Comparison of ENCODE assay signal across 10 mouse cellular contexts in genomic region chr1:135755287-135755686, GRCm38 (mm10). TPM values are rescaled to one million over a fixed set of nuclear protein-coding genes. Genes with fewer than 3 reads are reported as not detected.
DNase-seq lines count a peak whose midpoint lies in the region; ATAC-seq lines count a peak whose summit lies in the region.
"Had no signal": no experiment of that assay in that cellular context is flagged by ENCODE, and none has a peak within 500 bp of the region (broad histone marks: within the 10 kb centered on the region; RNA-seq: fewer than 3 reads in every experiment).

No protein-coding gene starts in this region.

- no peaks in the 10 kb centered on the region for H3K9me3 ChIP-seq in heart, embryonic 10.5 days
- H3K9me3 ChIP-seq in heart, embryonic 13.5 days, result no peaks in the 10 kb centered on the region
- no peaks in the 10 kb centered on the region for H3K9me3 ChIP-seq in liver, embryonic 11.5 days (ENCODE audit: control insufficient read depth, low read length)
- H3K9me3 ChIP-seq: limb, embryonic 13.5 days; midbrain, embryonic 10.5 days had no signal

- no peaks in the 10 kb centered on the region for H3K27me3 ChIP-seq in heart, embryonic 10.5 days (ENCODE audit: insufficient read depth, poor library complexity, severe bottlenecking)
- no peaks in the 10 kb centered on the region for H3K27me3 ChIP-seq in heart, embryonic 13.5 days (replicated peaks)
- no peaks in the 10 kb centered on the region for H3K27me3 ChIP-seq in liver, embryonic 11.5 days (replicated peaks; ENCODE audit: control insufficient read depth, insufficient read depth, low read length)
- H3K27me3 ChIP-seq: limb, embryonic 13.5 days had no signal

- no peak overlapping the region for H3K9ac ChIP-seq in heart, embryonic 13.5 days
- no peak overlapping the region for H3K9ac ChIP-seq in liver, embryonic 11.5 days (ENCODE audit: low read depth, low read length)
- H3K9ac ChIP-seq: limb, embryonic 13.5 days had no signal

- no peak for ATAC-seq in heart, embryonic 13.5 days (ENCODE audit: extremely low read depth, insufficient number of reproducible peaks, low FRiP score, low TSS enrichment)
- ATAC-seq in liver, embryonic 11.5 days (replicated peaks; ENCODE audit: low FRiP score), result no peak

- H3K27ac ChIP-seq in heart, embryonic 10.5 days, result no peak overlapping the region
- peak overlapping the region; percentile 29; the same call in 1 of the 2 replicates for H3K27ac ChIP-seq in heart, embryonic 13.5 days (replicated peaks)
- H3K27ac ChIP-seq in liver, embryonic 11.5 days (ENCODE audit: low read depth, low read length), result no peak overlapping the region
- H3K27ac ChIP-seq: limb, embryonic 13.5 days; midbrain, embryonic 10.5 days had no signal

- WGBS in heart, embryonic 10.5 days, result 54% methylated on average over 9 of the region's 9 CpGs
- 39% methylated on average over 9 of the region's 9 CpGs for WGBS in heart, embryonic 13.5 days
- 69% methylated on average over 9 of the region's 9 CpGs for WGBS in liver, embryonic 11.5 days

- no peak overlapping the region for H3K4me3 ChIP-seq in heart, embryonic 10.5 days
- no peak overlapping the region for H3K4me3 ChIP-seq in heart, embryonic 13.5 days
- no peak overlapping the region for H3K4me3 ChIP-seq in liver, embryonic 11.5 days (ENCODE audit: low read depth, low read length)
- H3K4me3 ChIP-seq: limb, embryonic 13.5 days; midbrain, embryonic 10.5 days had no signal

- no peak overlapping the region for H3K4me2 ChIP-seq in heart, embryonic 13.5 days
- H3K4me2 ChIP-seq in liver, embryonic 11.5 days, result no peak overlapping the region
- H3K4me2 ChIP-seq: limb, embryonic 13.5 days had no signal

- peak; percentile 99 for DNase-seq in heart, adult 11 months
- no peak for DNase-seq in heart, embryonic 10.5 days (ENCODE audit: low spot score)
- DNase-seq in R1 (ENCODE audit: low read depth, low spot score), result peak; percentile 49
- peak; percentile 60 for DNase-seq in lung, postnatal 25 days (ENCODE audit: low spot score)
- no peak for DNase-seq in liver
- DNase-seq in liver, embryonic 11.5 days (ENCODE audit: low spot score), result no peak
- DNase-seq in spleen, postnatal 4 days (ENCODE audit: low spot score in 2 of 2), result no peak

- H3K36me3 ChIP-seq in heart, embryonic 10.5 days, result peaks cover 21% of the 10 kb centered on the region
- peaks cover 21% of the 10 kb centered on the region for H3K36me3 ChIP-seq in heart, embryonic 13.5 days
- H3K36me3 ChIP-seq in liver, embryonic 11.5 days (ENCODE audit: control insufficient read depth, insufficient read depth, low read length), result 0 out of 2 replicates have a peak, but pooled peaks cover 4% of the 10 kb centered on the region

- peaks cover 17% of the 10 kb centered on the region for H3K4me1 ChIP-seq in heart, embryonic 10.5 days
- H3K4me1 ChIP-seq in heart, embryonic 13.5 days, result peaks cover 31% of the 10 kb centered on the region
- H3K4me1 ChIP-seq in liver, embryonic 11.5 days (replicated peaks; ENCODE audit: control insufficient read depth, insufficient read depth, low read length), result no peaks in the 10 kb centered on the region

RNA-seq across cellular contexts. Expression of gene Phlda3, which starts 10.6 kb away (rescaled TPM):
- 63.2 and 65.3 TPM in 2 replicates for polyA plus RNA-seq in heart, embryonic 10.5 days (2016; fragmentation: Nextera tagmentation; extraction: Ambion mirVana)
- 67.1 and 75.3 TPM in 2 replicates for polyA plus RNA-seq in heart, embryonic 13.5 days (2015; fragmentation: Nextera tagmentation; extraction: Ambion mirVana)
- 22.5 and 22.8 TPM in 2 replicates for polyA plus RNA-seq in liver, embryonic 11.5 days (2014; fragmentation: Nextera tagmentation; extraction: Ambion mirVana)

RNA-seq across cellular contexts. Expression of gene Tnni1, which starts 23.9 kb away (rescaled TPM):
- polyA plus RNA-seq in heart, embryonic 10.5 days (2016; fragmentation: Nextera tagmentation; extraction: Ambion mirVana), result 2,290 and 3,821 TPM in 2 replicates
- 3,602 and 4,207 TPM in 2 replicates for polyA plus RNA-seq in heart, embryonic 13.5 days (2015; fragmentation: Nextera tagmentation; extraction: Ambion mirVana)
- 42.1 and 58.2 TPM in 2 replicates for polyA plus RNA-seq in liver, embryonic 11.5 days (2014; fragmentation: Nextera tagmentation; extraction: Ambion mirVana)

RNA-seq across cellular contexts. Expression of gene Csrp1, which starts 35.4 kb away (rescaled TPM):
- 202 and 238 TPM in 2 replicates for polyA plus RNA-seq in heart, embryonic 10.5 days (2016; fragmentation: Nextera tagmentation; extraction: Ambion mirVana)
- 207 and 208 TPM in 2 replicates for polyA plus RNA-seq in heart, embryonic 13.5 days (2015; fragmentation: Nextera tagmentation; extraction: Ambion mirVana)
- 65.6 and 71.8 TPM in 2 replicates for polyA plus RNA-seq in liver, embryonic 11.5 days (2014; fragmentation: Nextera tagmentation; extraction: Ambion mirVana)

Comparison
In these comparisons a context has a peak if more than half of its experiments do, and no peak if none do; other contexts are left out.
1. DNase-seq: peak in heart, adult 11 months (single experiment), R1 (single experiment) and lung, postnatal 25 days (single experiment); none in heart, embryonic 10.5 days (single experiment), liver (single experiment), liver, embryonic 11.5 days (single experiment) and spleen, postnatal 4 days (0 of 2).
2. RNA of gene Tnni1, which starts 23.9 kb away (polyA plus RNA-seq): 3,602 to 4,207 TPM in heart, embryonic 13.5 days and 2,290 to 3,821 TPM in heart, embryonic 10.5 days; 42.1 to 58.2 TPM in liver, embryonic 11.5 days; every median in the first group is over 10 times any median in the second.